Mouse (Mus musculus) megakaryocyte, embryonic 14.5 days (primary cell): ENCODE data around the gene Gpr19.

ENCODE experiments used
- FLI1 ChIP-seq: IDR thresholded peaks from 2 replicates; pipeline ENCODE4 v1.6.1; 2012; ENCODE audit warnings: low read length, inconsistent platforms, mixed read lengths
- GATA1 ChIP-seq: IDR thresholded peaks from 3 replicates; pipeline ENCODE4 v1.6.1; 2012; ENCODE audit warnings: mixed read lengths, low read length, inconsistent platforms, borderline replicate concordance

DNA sequence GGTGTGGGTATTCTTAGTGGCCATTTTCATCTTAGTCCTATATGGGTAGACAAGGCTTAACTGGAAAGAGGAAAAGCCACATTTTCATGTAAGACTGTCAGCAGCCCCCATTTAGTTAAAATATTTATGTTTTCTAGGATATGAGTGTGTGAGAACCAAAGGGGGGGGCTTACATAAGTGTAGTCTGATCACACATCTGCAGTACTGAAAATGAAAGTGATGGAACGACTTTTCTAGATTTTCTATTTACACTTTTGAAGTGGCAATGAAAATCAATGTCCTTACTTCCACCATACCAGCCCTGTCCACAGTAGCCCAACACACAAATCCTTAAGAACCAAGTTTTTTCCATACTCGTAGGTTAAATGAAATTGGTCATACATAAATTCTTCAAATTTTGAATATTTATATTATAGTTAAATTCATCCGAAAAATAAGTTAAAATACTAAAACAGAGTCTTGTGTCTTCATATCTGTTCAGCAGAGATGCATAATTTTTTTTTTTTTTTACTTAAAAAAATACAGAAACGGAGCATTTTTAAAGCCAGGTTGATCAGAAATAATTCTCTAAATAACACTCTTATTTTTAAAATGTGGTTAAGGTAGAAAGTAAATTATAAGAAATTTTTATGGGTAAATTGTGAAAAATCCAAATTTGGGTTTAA is 27.4 kb upstream of the Gpr19 start:
- TF ChIP-seq GATA1 (no peak), FLI1 (no peak)
